Comparison of ENCODE assay signal across 21 mouse cellular contexts in genomic region chr12:101832179-101833114, GRCm38 (mm10). TPM values are rescaled to one million over a fixed set of nuclear protein-coding genes. Genes with fewer than 3 reads are reported as not detected.
DNase-seq lines count a peak whose midpoint lies in the region; ATAC-seq and TF ChIP-seq lines count a peak whose summit lies in the region.
"Had no signal": no experiment of that assay in that cellular context is flagged by ENCODE, and none has a peak within 500 bp of the region (broad histone marks: within the 10 kb centered on the region; RNA-seq: fewer than 3 reads in every experiment).

No protein-coding gene starts in this region.

- ATAC-seq in lung, embryonic 16.5 days (ENCODE audit: low read depth): peak; percentile 55
- ATAC-seq in granulocyte monocyte progenitor cell, adult 5-6 weeks (replicated peaks; ENCODE audit: poor library complexity, severe bottlenecking): peak; percentile 50
- peak; percentile 92 for ATAC-seq in kidney, embryonic 15.5 days (replicated peaks; ENCODE audit: low FRiP score)
- ATAC-seq in stomach, postnatal 0 days (ENCODE audit: low FRiP score, low TSS enrichment): peak; percentile 33; the same call in 1 of the 2 replicates
- ATAC-seq: forebrain, embryonic 15.5 days; hindbrain, postnatal 0 days; midbrain, embryonic 16.5 days had no signal

- peaks cover 14% of the 10 kb centered on the region for H3K4me1 ChIP-seq in lung, embryonic 16.5 days (replicated peaks; ENCODE audit: control insufficient read depth, insufficient read depth, low read length)
- H3K4me1 ChIP-seq in kidney, embryonic 15.5 days: peaks cover 30% of the 10 kb centered on the region
- H3K4me1 ChIP-seq in stomach, postnatal 0 days (replicated peaks; ENCODE audit: control insufficient read depth, insufficient read depth): no peaks in the 10 kb centered on the region
- H3K4me1 ChIP-seq: forebrain, embryonic 15.5 days; liver, embryonic 13.5 days; neural tube, embryonic 13.5 days had no signal

- no peak overlapping the region for H3K4me3 ChIP-seq in lung, embryonic 16.5 days (ENCODE audit: low read length)
- H3K4me3 ChIP-seq in kidney, embryonic 15.5 days (replicated peaks): no peak overlapping the region
- no peak overlapping the region for H3K4me3 ChIP-seq in stomach, postnatal 0 days (ENCODE audit: low read depth, low read length)
- H3K4me3 ChIP-seq: embryonic facial prominence, embryonic 15.5 days; forebrain, embryonic 15.5 days; heart, embryonic 12.5 days; limb, embryonic 12.5 days; liver, embryonic 13.5 days; myocyte; neural tube, embryonic 13.5 days had no signal

- no peaks in the 10 kb centered on the region for H3K27me3 ChIP-seq in lung, embryonic 16.5 days (ENCODE audit: control insufficient read depth, insufficient read depth, low read depth, low read length)
- no peaks in the 10 kb centered on the region for H3K27me3 ChIP-seq in kidney, embryonic 15.5 days
- H3K27me3 ChIP-seq in stomach, postnatal 0 days (ENCODE audit: control insufficient read depth, insufficient read depth, low read length): no peaks in the 10 kb centered on the region
- H3K27me3 ChIP-seq: embryonic facial prominence, embryonic 15.5 days; forebrain, embryonic 15.5 days; heart, embryonic 12.5 days; limb, embryonic 12.5 days; liver, embryonic 13.5 days; neural tube, embryonic 13.5 days had no signal

- TF ChIP-seq EP300 in stomach, postnatal 0 days (optimal IDR thresholded peaks at IDR 0.05): no peak

- no peak for TF ChIP-seq CTCF in stomach, postnatal 0 days (IDR thresholded peaks at IDR 0.05; ENCODE audit: low read depth)

- WGBS in lung, embryonic 16.5 days: 43% methylated on average over 7 of the region's 7 CpGs
- WGBS in kidney, embryonic 15.5 days: 39% methylated on average over 7 of the region's 7 CpGs
- 50% methylated on average over 7 of the region's 7 CpGs for WGBS in stomach, postnatal 0 days

- peak overlapping the region; percentile 12; the same call in 1 of the 2 replicates for H3K27ac ChIP-seq in lung, embryonic 16.5 days (ENCODE audit: low read length)
- H3K27ac ChIP-seq in kidney, embryonic 15.5 days: peak overlapping the region; percentile 57
- H3K27ac ChIP-seq in stomach, postnatal 0 days (replicated peaks): no peak overlapping the region
- H3K27ac ChIP-seq: embryonic facial prominence, embryonic 15.5 days; forebrain, embryonic 15.5 days; hindbrain, postnatal 0 days; liver, embryonic 13.5 days; neural tube, embryonic 13.5 days had no signal

- no peak overlapping the region for H3K4me2 ChIP-seq in lung, embryonic 16.5 days (ENCODE audit: low read depth, low read length)
- no peak overlapping the region for H3K4me2 ChIP-seq in kidney, embryonic 15.5 days
- no peak overlapping the region for H3K4me2 ChIP-seq in stomach, postnatal 0 days (replicated peaks; ENCODE audit: low read depth)
- H3K4me2 ChIP-seq: embryonic facial prominence, embryonic 15.5 days; forebrain, embryonic 15.5 days; heart, embryonic 12.5 days; limb, embryonic 12.5 days; liver, embryonic 13.5 days; neural tube, embryonic 13.5 days had no signal

- no peak for DNase-seq in lung, adult 18-20 months
- DNase-seq in stomach, postnatal 0 days (ENCODE audit: low spot score): no peak
- no peak for DNase-seq in heart, adult 8-10 months (ENCODE audit: low spot score)
- no peak for DNase-seq in right cerebral cortex, postnatal 25 days
- DNase-seq: adrenal gland, postnatal 14 days; cerebellum, adult 8-10 months; heart, postnatal 10 days; layer of hippocampus, postnatal 36 days; liver, embryonic 13.5 days; right cerebral cortex, adult 18-20 months had no signal

- peaks cover 8% of the 10 kb centered on the region for H3K36me3 ChIP-seq in lung, embryonic 16.5 days (ENCODE audit: control insufficient read depth, insufficient read depth, low read length)
- H3K36me3 ChIP-seq in kidney, embryonic 15.5 days: peaks cover 32% of the 10 kb centered on the region
- H3K36me3 ChIP-seq in stomach, postnatal 0 days (ENCODE audit: control insufficient read depth, insufficient read depth, low read length): 0 out of 2 replicates have a peak, but pooled peaks cover 7% of the 10 kb centered on the region

- H3K9ac ChIP-seq in lung, embryonic 16.5 days (ENCODE audit: low read length): no peak overlapping the region
- H3K9ac ChIP-seq in kidney, embryonic 15.5 days: no peak overlapping the region
- H3K9ac ChIP-seq in stomach, postnatal 0 days (ENCODE audit: low read length): no peak overlapping the region
- H3K9ac ChIP-seq: embryonic facial prominence, embryonic 15.5 days; forebrain, embryonic 15.5 days; heart, embryonic 12.5 days; limb, embryonic 12.5 days; liver, embryonic 13.5 days; neural tube, embryonic 13.5 days had no signal

- H3K9me3 ChIP-seq in lung, embryonic 16.5 days (ENCODE audit: control insufficient read depth, low read length): no peaks in the 10 kb centered on the region
- no peaks in the 10 kb centered on the region for H3K9me3 ChIP-seq in kidney, embryonic 15.5 days (replicated peaks)
- no peaks in the 10 kb centered on the region for H3K9me3 ChIP-seq in stomach, postnatal 0 days (ENCODE audit: control insufficient read depth, low read length)
- H3K9me3 ChIP-seq: embryonic facial prominence, embryonic 15.5 days; forebrain, embryonic 15.5 days; heart, embryonic 12.5 days; limb, embryonic 12.5 days; liver, embryonic 13.5 days; neural tube, embryonic 13.5 days had no signal

RNA-seq across cellular contexts. Expression of gene Fbln5, which starts 13.6 kb away (rescaled TPM):
- polyA plus RNA-seq in lung, embryonic 16.5 days (2015; fragmentation: Nextera tagmentation; extraction: Ambion mirVana): 180 and 194 TPM in 2 replicates
- total RNA-seq in granulocyte monocyte progenitor cell, adult 5-6 weeks (2014; fragmentation: Nextera tagmentation): not detected in 2 replicates
- total RNA-seq in granulocyte monocyte progenitor cell, adult 5-6 weeks (2017): not detected in 2 replicates
- 111 and 112 TPM in 2 replicates for polyA plus RNA-seq in kidney, embryonic 15.5 days (2015; fragmentation: Nextera tagmentation; extraction: Ambion mirVana)
- 50.7 and 70.9 TPM in 2 replicates for polyA plus RNA-seq in stomach, postnatal 0 days (2015; fragmentation: Nextera tagmentation; extraction: Ambion mirVana)
- total RNA-seq in heart, adult 8-10 months (2022): 10 to 100 TPM; 19.1 to 22.8 (median 20.8) TPM

Comparison
In these comparisons a context has a peak if more than half of its experiments do, and no peak if none do; other contexts are left out.
1. ATAC-seq: peak in every context shown above with its lines; median percentile 92 in kidney, embryonic 15.5 days; 55 in lung, embryonic 16.5 days; 50 in granulocyte monocyte progenitor cell, adult 5-6 weeks; 33 in stomach, postnatal 0 days.